Mouse (Mus musculus): Measurements from ENCODE around the gene Fam160b1. TPM values are rescaled to one million over a fixed set of nuclear protein-coding genes. Genes with fewer than 3 reads are reported as not detected.

Fam160b1 gene
- polyA plus RNA-seq, 3 experiments from 2014 or later = 9.2 to 10.8 (median 10.6) TPM

GRCm38 (mm10) chr19:57427756-57428438 is 67.4 kb downstream of the Fam160b1 start:
- no peak for ATAC-seq

GRCm38 (mm10) chr19:57428641-57429040 is 68.2 kb downstream of the Fam160b1 start:
- ATAC-seq = no peak

- ATAC-seq = peak; percentile 94
These were observed 69.4 kb downstream of the Fam160b1 start for GRCm38 (mm10) chr19:57429926-57430325.

- ATAC-seq = no peak
These were observed 71.0 kb downstream of the Fam160b1 start for GRCm38 (mm10) chr19:57431476-57431875.

GRCm38 (mm10) chr19:57434024-57434423 is 73.5 kb downstream of the Fam160b1 start:
- ATAC-seq = no peak

- no peak for ATAC-seq
These were observed 76.1 kb downstream of the Fam160b1 start for GRCm38 (mm10) chr19:57436586-57437021.

- ATAC-seq = no peak
These were observed 76.6 kb downstream of the Fam160b1 start for GRCm38 (mm10) chr19:57437042-57437441.

Other genes starting within 250 kb of the Fam160b1 start
- 100 to 1,000 TPM; 240 to 284 (median 264) TPM for gene Ablim1, start 45.8 kb upstream of the Fam160b1 start, polyA plus RNA-seq (2017; shearing (Covaris generic))
- 10 to 100 TPM in 2 of 3 experiments, 1 to 10 TPM in 1; 5.2 to 13.7 (median 10.6) TPM for gene Trub1, start 92.2 kb downstream of the Fam160b1 start, polyA plus RNA-seq (2017; shearing (Covaris generic))